9 mouse cellular contexts compared by ENCODE assay signal in genomic region chr17:48512614-48513281, GRCm38 (mm10). TPM values are rescaled to one million over a fixed set of nuclear protein-coding genes. Genes with fewer than 3 reads are reported as not detected.
DNase-seq lines count a peak whose midpoint lies in the region; ATAC-seq and TF ChIP-seq lines count a peak whose summit lies in the region.
"Had no signal": no experiment of that assay in that cellular context is flagged by ENCODE, and none has a peak within 500 bp of the region (broad histone marks: within the 10 kb centered on the region; RNA-seq: fewer than 3 reads in every experiment).

No protein-coding gene starts in this region.

- no peak for TF ChIP-seq EP300 in liver, postnatal 0 days (IDR thresholded peaks at IDR 0.05; ENCODE audit: low read depth)

- H3K9me3 ChIP-seq in lung, embryonic 15.5 days, result no peaks in the 10 kb centered on the region
- H3K9me3 ChIP-seq in hindbrain, embryonic 13.5 days, result no peaks in the 10 kb centered on the region
- H3K9me3 ChIP-seq in midbrain, embryonic 12.5 days, result no peaks in the 10 kb centered on the region
- H3K9me3 ChIP-seq in liver, postnatal 0 days (ENCODE audit: low read length), result no peaks in the 10 kb centered on the region
- H3K9me3 ChIP-seq: liver, embryonic 15.5 days had no signal

- H3K4me1 ChIP-seq in lung, embryonic 15.5 days, result no peaks in the 10 kb centered on the region
- H3K4me1 ChIP-seq in hindbrain, embryonic 13.5 days (replicated peaks), result peaks cover 26% of the 10 kb centered on the region
- H3K4me1 ChIP-seq in midbrain, embryonic 12.5 days, result peaks cover 21% of the 10 kb centered on the region
- no peaks in the 10 kb centered on the region for H3K4me1 ChIP-seq in liver, postnatal 0 days (ENCODE audit: insufficient read depth)
- H3K4me1 ChIP-seq: liver, embryonic 15.5 days had no signal

- ATAC-seq in lung, embryonic 15.5 days (ENCODE audit: borderline replicate concordance, extremely low read depth, low FRiP score, low TSS enrichment), result peak; percentile 55
- peak; percentile 93 for ATAC-seq in hindbrain, embryonic 13.5 days (ENCODE audit: low FRiP score)
- ATAC-seq in midbrain, embryonic 12.5 days (ENCODE audit: low FRiP score, low read depth), result peak; percentile 95
- no peak for ATAC-seq in megakaryocyte, adult 5-6 weeks (ENCODE audit: poor library complexity, severe bottlenecking)
- no peak for ATAC-seq in liver, postnatal 0 days

- DNase-seq in lung, postnatal 25 days (ENCODE audit: low spot score), result no peak
- DNase-seq in thymus, postnatal 4 days, result peak; percentile 18
- no peak for DNase-seq in adrenal gland, adult 2 months
- DNase-seq in liver, postnatal 0 days, result no peak

- H3K4me3 ChIP-seq in lung, embryonic 15.5 days, result no peak overlapping the region
- H3K4me3 ChIP-seq in hindbrain, embryonic 13.5 days, result no peak overlapping the region
- H3K4me3 ChIP-seq in midbrain, embryonic 12.5 days, result no peak overlapping the region
- no peak overlapping the region for H3K4me3 ChIP-seq in liver, postnatal 0 days (ENCODE audit: low read depth, low read length)
- H3K4me3 ChIP-seq: liver, embryonic 15.5 days had no signal

- H3K36me3 ChIP-seq in lung, embryonic 15.5 days, result no peaks in the 10 kb centered on the region
- H3K36me3 ChIP-seq in hindbrain, embryonic 13.5 days, result no peaks in the 10 kb centered on the region
- no peaks in the 10 kb centered on the region for H3K36me3 ChIP-seq in midbrain, embryonic 12.5 days
- H3K36me3 ChIP-seq in liver, postnatal 0 days (replicated peaks; ENCODE audit: insufficient read depth, low read length), result no peaks in the 10 kb centered on the region
- H3K36me3 ChIP-seq: liver, embryonic 15.5 days had no signal

- 40% methylated on average over 18 of the region's 18 CpGs for WGBS in lung, embryonic 15.5 days
- WGBS in hindbrain, embryonic 13.5 days, result 21% methylated on average over 18 of the region's 18 CpGs
- 28% methylated on average over 18 of the region's 18 CpGs for WGBS in midbrain, embryonic 12.5 days
- 48% methylated on average over 18 of the region's 18 CpGs for WGBS in liver, postnatal 0 days (ENCODE audit: insufficient replicate concordance)

- H3K9ac ChIP-seq in lung, embryonic 15.5 days, result no peak overlapping the region
- no peak overlapping the region for H3K9ac ChIP-seq in hindbrain, embryonic 13.5 days
- 0 out of 2 replicates have a peak overlapping the region, but pooled peaks have one; percentile 37 for H3K9ac ChIP-seq in midbrain, embryonic 12.5 days (replicated peaks)
- H3K9ac ChIP-seq in liver, postnatal 0 days (replicated peaks), result no peak overlapping the region
- H3K9ac ChIP-seq: liver, embryonic 15.5 days had no signal

- no peaks in the 10 kb centered on the region for H3K27me3 ChIP-seq in lung, embryonic 15.5 days
- H3K27me3 ChIP-seq in hindbrain, embryonic 13.5 days, result 0 out of 2 replicates have a peak, but pooled peaks cover 2% of the 10 kb centered on the region
- no peaks in the 10 kb centered on the region for H3K27me3 ChIP-seq in midbrain, embryonic 12.5 days
- H3K27me3 ChIP-seq in liver, postnatal 0 days (ENCODE audit: insufficient read depth, low read length), result no peaks in the 10 kb centered on the region
- H3K27me3 ChIP-seq: liver, embryonic 15.5 days had no signal

- no peak for TF ChIP-seq CTCF in liver, postnatal 0 days (IDR thresholded peaks at IDR 0.05; ENCODE audit: low read depth)

- no peak overlapping the region for H3K27ac ChIP-seq in lung, embryonic 15.5 days
- peak overlapping the region; percentile 62; the same call in 1 of the 2 replicates for H3K27ac ChIP-seq in hindbrain, embryonic 13.5 days
- H3K27ac ChIP-seq in midbrain, embryonic 12.5 days (replicated peaks), result peak overlapping the region; percentile 63
- no peak overlapping the region for H3K27ac ChIP-seq in liver, postnatal 0 days (ENCODE audit: low read depth)
- H3K27ac ChIP-seq: liver, embryonic 15.5 days had no signal

- H3K4me2 ChIP-seq in lung, embryonic 15.5 days, result no peak overlapping the region
- peak overlapping the region; percentile 21; the same call in 1 of the 2 replicates for H3K4me2 ChIP-seq in hindbrain, embryonic 13.5 days
- peak overlapping the region; percentile 30 for H3K4me2 ChIP-seq in midbrain, embryonic 12.5 days (replicated peaks)
- no peak overlapping the region for H3K4me2 ChIP-seq in liver, postnatal 0 days (ENCODE audit: low read depth, low read length)
- H3K4me2 ChIP-seq: liver, embryonic 15.5 days had no signal

RNA-seq across cellular contexts. Expression of gene Unc5cl, which starts 58.0 kb away (rescaled TPM):
- 2.0 and 2.4 TPM in 2 replicates for polyA plus RNA-seq in lung, embryonic 15.5 days (2015; fragmentation: Nextera tagmentation; extraction: Ambion mirVana)
- polyA plus RNA-seq in hindbrain, embryonic 13.5 days (2015; fragmentation: Nextera tagmentation; extraction: Ambion mirVana), result 0.26 and 0.38 TPM in 2 replicates
- polyA plus RNA-seq in midbrain, embryonic 12.5 days (2016; fragmentation: Nextera tagmentation; extraction: Ambion mirVana), result 0.08 and 0.22 TPM in 2 replicates
- total RNA-seq in megakaryocyte, adult 5-6 weeks (2015), result 0.38 TPM in 1 of 2 replicates, not detected in the other
- 0.37 and 0.40 TPM in 2 replicates for total RNA-seq in megakaryocyte, adult 5-6 weeks (2017)
- not detected for total RNA-seq in adrenal gland, adult 2 months (2021)
- polyA plus RNA-seq in adrenal gland, adult 2 months (2012; rRNA removed), result not detected in 2 replicates
- polyA plus RNA-seq in liver, postnatal 0 days (2015; fragmentation: Nextera tagmentation; extraction: Ambion mirVana), result 0.68 and 0.92 TPM in 2 replicates

Comparison
In these comparisons a context has a peak if more than half of its experiments do, and no peak if none do; other contexts are left out.
1. ATAC-seq: peak in lung, embryonic 15.5 days (single experiment), hindbrain, embryonic 13.5 days (single experiment) and midbrain, embryonic 12.5 days (single experiment); none in megakaryocyte, adult 5-6 weeks (single experiment) and liver, postnatal 0 days (single experiment).
2. H3K27ac ChIP-seq: peak in hindbrain, embryonic 13.5 days (single experiment) and midbrain, embryonic 12.5 days (single experiment); none in lung, embryonic 15.5 days (single experiment) and liver, postnatal 0 days (single experiment).
3. H3K4me2 ChIP-seq: peak in hindbrain, embryonic 13.5 days (single experiment) and midbrain, embryonic 12.5 days (single experiment); none in lung, embryonic 15.5 days (single experiment) and liver, postnatal 0 days (single experiment).